In genomic region chr1:171195046-171195822, GRCm38 (mm10) we compare ENCODE assay signal across 9 mouse cellular contexts. TPM values are rescaled to one million over a fixed set of nuclear protein-coding genes. Genes with fewer than 3 reads are reported as not detected.
A peak's percentile ranks its signal among the peaks of the same experiment; 100 is the strongest.
DNase-seq lines count a peak whose midpoint lies in the region; ATAC-seq lines count a peak whose summit lies in the region.
"Had no signal": no experiment of that assay in that cellular context is flagged by ENCODE, and none has a peak within 500 bp of the region (broad histone marks: within the 10 kb centered on the region; RNA-seq: fewer than 3 reads in every experiment).

No protein-coding gene starts in this region.

- 8% methylated on average over 20 of the region's 20 CpGs for WGBS in heart, embryonic 13.5 days
- WGBS in hindbrain, embryonic 16.5 days, result 5% methylated on average over 20 of the region's 20 CpGs
- 4% methylated on average over 20 of the region's 20 CpGs for WGBS in midbrain, embryonic 15.5 days

- H3K36me3 ChIP-seq in heart, embryonic 13.5 days, result no peaks in the 10 kb centered on the region
- no peaks in the 10 kb centered on the region for H3K36me3 ChIP-seq in hindbrain, embryonic 16.5 days (ENCODE audit: control insufficient read depth, insufficient read depth, low read length)
- no peaks in the 10 kb centered on the region for H3K36me3 ChIP-seq in midbrain, embryonic 15.5 days (replicated peaks)
- H3K36me3 ChIP-seq: G1E had no signal

- H3K4me2 ChIP-seq in heart, embryonic 13.5 days, result peak overlapping the region; percentile 87
- peak overlapping the region; percentile 96 for H3K4me2 ChIP-seq in hindbrain, embryonic 16.5 days (ENCODE audit: low read length)
- H3K4me2 ChIP-seq in midbrain, embryonic 15.5 days, result peak overlapping the region; percentile 86

- H3K9ac ChIP-seq in heart, embryonic 13.5 days, result peak overlapping the region; percentile 85
- H3K9ac ChIP-seq in hindbrain, embryonic 16.5 days (ENCODE audit: low read depth, low read length), result peak overlapping the region; percentile 66
- H3K9ac ChIP-seq in midbrain, embryonic 15.5 days, result peak overlapping the region; percentile 36

- peak overlapping the region; percentile 51 for H3K27ac ChIP-seq in heart, embryonic 13.5 days (replicated peaks)
- H3K27ac ChIP-seq in hindbrain, embryonic 16.5 days (ENCODE audit: low read depth, low read length), result no peak overlapping the region; the same call in 1 of the 2 replicates
- H3K27ac ChIP-seq in midbrain, embryonic 15.5 days, result no peak overlapping the region

- peaks cover 50% of the 10 kb centered on the region for H3K4me1 ChIP-seq in heart, embryonic 13.5 days
- peaks cover 18% of the 10 kb centered on the region for H3K4me1 ChIP-seq in hindbrain, embryonic 16.5 days (ENCODE audit: control insufficient read depth, insufficient read depth, low read depth, low read length)
- H3K4me1 ChIP-seq in midbrain, embryonic 15.5 days, result peaks cover 36% of the 10 kb centered on the region

- peak overlapping the region; percentile 68 for H3K4me3 ChIP-seq in heart, embryonic 13.5 days
- peak overlapping the region; percentile 63 for H3K4me3 ChIP-seq in hindbrain, embryonic 16.5 days (ENCODE audit: low read length)
- H3K4me3 ChIP-seq in midbrain, embryonic 15.5 days, result peak overlapping the region; percentile 49

- H3K9me3 ChIP-seq in heart, embryonic 13.5 days, result no peaks in the 10 kb centered on the region
- no peaks in the 10 kb centered on the region for H3K9me3 ChIP-seq in hindbrain, embryonic 16.5 days (ENCODE audit: control insufficient read depth, low read length)
- no peaks in the 10 kb centered on the region for H3K9me3 ChIP-seq in midbrain, embryonic 15.5 days
- H3K9me3 ChIP-seq: G1E had no signal

- H3K27me3 ChIP-seq in heart, embryonic 13.5 days (replicated peaks), result peaks cover 52% of the 10 kb centered on the region
- H3K27me3 ChIP-seq in hindbrain, embryonic 16.5 days (replicated peaks; ENCODE audit: control insufficient read depth, insufficient read depth, low read length), result peaks cover 6% of the 10 kb centered on the region; the same call in 1 of the 2 replicates
- H3K27me3 ChIP-seq in midbrain, embryonic 15.5 days (replicated peaks), result peaks cover 10% of the 10 kb centered on the region

- ATAC-seq in heart, embryonic 13.5 days (ENCODE audit: extremely low read depth, insufficient number of reproducible peaks, low FRiP score, low TSS enrichment), result no peak
- peak; percentile 33 for ATAC-seq in common myeloid progenitor, adult 5-6 weeks (replicated peaks; ENCODE audit: low read depth, poor library complexity, severe bottlenecking)
- no peak for ATAC-seq in hindbrain, embryonic 16.5 days
- peak; percentile 32 for ATAC-seq in midbrain, embryonic 15.5 days (replicated peaks)

- no peak for DNase-seq in heart, postnatal 4 days
- DNase-seq in left cerebral cortex, adult 11 months (ENCODE audit: low spot score), result no peak
- DNase-seq in gastrocnemius, postnatal 25 days, result no peak
- no peak for DNase-seq in gastrocnemius, postnatal 4 days (ENCODE audit: low spot score in 2 of 2)

RNA-seq across cellular contexts. Expression of gene Pcp4l1, which starts 0.8 kb away (rescaled TPM):
- polyA plus RNA-seq in heart, embryonic 13.5 days (2015; fragmentation: Nextera tagmentation; extraction: Ambion mirVana), result 38.3 and 39.3 TPM in 2 replicates
- total RNA-seq in heart, postnatal 4 days (2021), result 100 to 1,000 TPM; 109 to 138 TPM
- total RNA-seq in common myeloid progenitor, adult 5-6 weeks (2017), result 11.2 and 11.8 TPM in 2 replicates
- 44.7 and 48.7 TPM in 2 replicates for polyA plus RNA-seq in hindbrain, embryonic 16.5 days (2015; fragmentation: Nextera tagmentation; extraction: Ambion mirVana)
- 17.9 and 19.4 TPM in 2 replicates for polyA plus RNA-seq in midbrain, embryonic 15.5 days (2015; fragmentation: Nextera tagmentation; extraction: Ambion mirVana)
- total RNA-seq in gastrocnemius, postnatal 25 days (2021), result 10 to 100 TPM; 15.0 to 48.8 TPM
- 10 to 100 TPM in 1 of 2 experiments, 1 to 10 TPM in 1; 7.5 to 11.7 TPM for total RNA-seq in gastrocnemius, postnatal 4 days (2021)
- polyA plus RNA-seq: G1E had no signal

RNA-seq across cellular contexts. Expression of gene Nr1i3, which starts 18.5 kb away (rescaled TPM):
- polyA plus RNA-seq in heart, embryonic 13.5 days (2015; fragmentation: Nextera tagmentation; extraction: Ambion mirVana), result 0.25 and 0.36 TPM in 2 replicates
- not detected for total RNA-seq in heart, postnatal 4 days (2021)
- total RNA-seq in common myeloid progenitor, adult 5-6 weeks (2017), result 0.32 TPM in 1 of 2 replicates, not detected in the other
- polyA plus RNA-seq in hindbrain, embryonic 16.5 days (2015; fragmentation: Nextera tagmentation; extraction: Ambion mirVana), result 0.26 and 0.73 TPM in 2 replicates
- 0.23 and 0.34 TPM in 2 replicates for polyA plus RNA-seq in midbrain, embryonic 15.5 days (2015; fragmentation: Nextera tagmentation; extraction: Ambion mirVana)
- not detected for total RNA-seq in gastrocnemius, postnatal 25 days (2021)
- under 1 TPM in 1 of 2 experiments, not detected in 1; 0.29 TPM for total RNA-seq in gastrocnemius, postnatal 4 days (2021)
- polyA plus RNA-seq: G1E had no signal

RNA-seq across cellular contexts. Expression of gene Tomm40l, which starts 27.1 kb away (rescaled TPM):
- 44.8 and 52.5 TPM in 2 replicates for polyA plus RNA-seq in heart, embryonic 13.5 days (2015; fragmentation: Nextera tagmentation; extraction: Ambion mirVana)
- total RNA-seq in heart, postnatal 4 days (2021), result 10 to 100 TPM; 79.9 to 85.2 TPM
- 19.0 and 21.5 TPM in 2 replicates for total RNA-seq in common myeloid progenitor, adult 5-6 weeks (2017)
- 60.9 and 69.6 TPM in 2 replicates for polyA plus RNA-seq in hindbrain, embryonic 16.5 days (2015; fragmentation: Nextera tagmentation; extraction: Ambion mirVana)
- polyA plus RNA-seq in midbrain, embryonic 15.5 days (2015; fragmentation: Nextera tagmentation; extraction: Ambion mirVana), result 48.1 and 56.5 TPM in 2 replicates
- 10 to 100 TPM; 52.0 to 52.5 TPM for total RNA-seq in gastrocnemius, postnatal 25 days (2021)
- total RNA-seq in gastrocnemius, postnatal 4 days (2021), result 10 to 100 TPM; 33.4 to 39.7 TPM

RNA-seq across cellular contexts. Expression of gene Apoa2, which starts 29.6 kb away (rescaled TPM):
- polyA plus RNA-seq in heart, embryonic 13.5 days (2015; fragmentation: Nextera tagmentation; extraction: Ambion mirVana), result 21.9 and 119 TPM in 2 replicates
- total RNA-seq in heart, postnatal 4 days (2021), result 1 to 10 TPM; 1.7 to 1.8 TPM
- total RNA-seq in common myeloid progenitor, adult 5-6 weeks (2017), result 3.7 TPM in 1 of 2 replicates, not detected in the other
- polyA plus RNA-seq in hindbrain, embryonic 16.5 days (2015; fragmentation: Nextera tagmentation; extraction: Ambion mirVana), result 5.2 and 6.5 TPM in 2 replicates
- polyA plus RNA-seq in midbrain, embryonic 15.5 days (2015; fragmentation: Nextera tagmentation; extraction: Ambion mirVana), result 3.4 and 11.6 TPM in 2 replicates
- not detected for total RNA-seq in gastrocnemius, postnatal 25 days (2021)
- total RNA-seq in gastrocnemius, postnatal 4 days (2021), result 10 to 100 TPM in 1 of 2 experiments, 1 to 10 TPM in 1; 2.1 to 13.8 TPM
- total RNA-seq: G1E had no signal

RNA-seq across cellular contexts. Expression of gene Fcer1g, which starts 38.9 kb away (rescaled TPM):
- 29.5 and 33.1 TPM in 2 replicates for polyA plus RNA-seq in heart, embryonic 13.5 days (2015; fragmentation: Nextera tagmentation; extraction: Ambion mirVana)
- 10 to 100 TPM in 1 of 2 experiments, 1 to 10 TPM in 1; 8.7 to 10.1 TPM for total RNA-seq in heart, postnatal 4 days (2021)
- total RNA-seq in common myeloid progenitor, adult 5-6 weeks (2017), result 58.4 and 94.7 TPM in 2 replicates
- 25.5 and 25.7 TPM in 2 replicates for polyA plus RNA-seq in hindbrain, embryonic 16.5 days (2015; fragmentation: Nextera tagmentation; extraction: Ambion mirVana)
- polyA plus RNA-seq in midbrain, embryonic 15.5 days (2015; fragmentation: Nextera tagmentation; extraction: Ambion mirVana), result 27.3 and 33.2 TPM in 2 replicates
- 1 to 10 TPM; 3.2 to 3.9 TPM for total RNA-seq in gastrocnemius, postnatal 25 days (2021)
- 10 to 100 TPM; 18.7 to 28.7 TPM for total RNA-seq in gastrocnemius, postnatal 4 days (2021)

Comparison
In these comparisons a context has a peak if more than half of its experiments do, and no peak if none do; other contexts are left out.
1. ATAC-seq: peak in common myeloid progenitor, adult 5-6 weeks (single experiment) and midbrain, embryonic 15.5 days (single experiment); none in heart, embryonic 13.5 days (single experiment) and hindbrain, embryonic 16.5 days (single experiment).
2. Peak in every context shown above with its lines, with median percentiles within 50 percentile points of each other: H3K4me2 ChIP-seq, H3K4me3 ChIP-seq and H3K9ac ChIP-seq.